Mouse (Mus musculus) thymus, postnatal 4 days (tissue): ENCODE results near the gene Mtif3.

Experiments
- DNase-seq: peaks from one replicate; pipeline ENCODE4 v3.0.0; 2021

Mtif3 gene

DNA sequence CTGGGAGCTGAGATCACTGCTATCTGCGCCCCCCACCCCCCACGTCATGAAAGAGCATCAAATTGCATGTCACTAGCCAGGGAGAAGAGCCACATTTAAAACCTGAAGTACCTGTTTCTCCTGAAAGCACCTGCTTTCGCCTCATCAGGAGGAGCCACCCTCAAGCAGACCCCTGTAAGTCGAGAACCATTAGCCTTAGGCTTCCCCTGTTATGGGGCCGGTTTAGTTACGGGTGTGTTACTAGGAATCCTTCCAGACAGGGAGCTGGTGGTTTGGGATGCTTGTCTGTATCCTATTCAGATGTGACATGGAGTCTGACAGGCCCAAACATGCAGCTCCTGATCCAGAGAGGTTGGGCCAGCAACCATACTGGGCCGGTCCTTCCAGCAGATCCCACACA lies 50.2 kb downstream of the Mtif3 start:
- no peak for DNase-seq

DNA sequence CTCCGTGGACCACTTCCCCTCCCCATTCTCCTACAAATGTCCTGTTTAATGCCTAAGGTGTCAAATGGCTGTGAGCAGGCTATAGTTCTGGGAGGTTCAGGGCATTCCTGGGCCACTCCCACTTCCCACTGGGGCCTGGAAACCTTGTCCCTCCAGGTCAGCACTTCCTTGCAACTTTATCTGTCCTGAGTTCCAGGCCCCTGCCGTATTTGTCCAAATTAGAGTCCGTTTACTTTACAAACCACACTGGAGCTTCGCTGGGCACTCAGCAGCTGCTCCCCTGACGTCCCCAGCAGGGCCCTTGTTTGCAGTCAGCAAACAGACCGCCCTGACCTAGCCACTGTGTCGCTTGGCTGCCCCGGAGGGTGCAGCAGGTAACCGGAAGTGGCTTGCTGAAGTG lies 51.4 kb downstream of the Mtif3 start:
- DNase-seq, result no peak

GRCm38 (mm10) chr5:146908629-146909028 lies 55.0 kb downstream of the Mtif3 start:
- no peak for DNase-seq

DNA sequence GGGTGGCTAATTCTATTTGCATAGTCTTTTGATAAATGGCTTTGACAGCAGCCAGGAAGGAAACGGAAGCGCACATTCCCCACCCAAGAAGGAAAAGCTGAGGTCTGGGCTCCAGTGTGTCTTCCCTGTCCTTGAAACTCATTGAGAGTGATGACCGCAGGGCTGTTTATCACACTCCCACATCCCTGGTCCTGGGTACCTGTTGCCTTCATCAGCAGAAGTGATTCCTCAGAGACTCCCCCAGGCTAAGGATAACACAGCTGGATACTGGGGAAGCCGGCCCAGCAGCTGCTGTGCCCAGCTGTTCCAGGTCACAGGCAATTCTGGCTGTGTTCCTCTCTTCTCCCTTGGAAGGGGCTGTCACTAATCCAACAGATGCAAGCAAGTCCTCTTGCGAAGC lies 56.1 kb downstream of the Mtif3 start:
- DNase-seq, result no peak

GRCm38 (mm10) chr5:146905486-146906172 lies 58.0 kb downstream of the Mtif3 start:
- peak; percentile 91 for DNase-seq

DNA sequence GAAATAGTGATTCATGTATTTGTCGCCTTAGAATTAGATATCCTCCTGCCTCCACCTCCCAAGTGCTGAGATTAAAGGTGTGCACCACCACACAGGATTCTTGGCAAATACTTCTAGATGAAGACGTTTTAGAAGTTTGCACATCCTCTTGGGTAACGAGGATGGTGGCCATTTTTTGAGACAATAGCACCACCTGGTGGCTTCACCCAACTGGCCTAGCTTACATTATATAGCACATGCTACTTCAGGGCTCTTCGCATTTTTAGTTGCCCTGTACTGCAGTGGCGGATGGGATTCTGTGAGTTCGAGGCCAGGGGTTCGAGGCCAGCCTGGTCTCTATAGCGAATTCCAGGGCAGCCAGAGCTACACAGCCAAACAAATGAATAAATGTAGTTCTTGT lies 59.2 kb downstream of the Mtif3 start:
- peak; percentile 84 for DNase-seq
